Mouse (Mus musculus): ENCODE results near the gene Ctnnd2. TPM values are rescaled to one million over a fixed set of nuclear protein-coding genes. Genes with fewer than 3 reads are reported as not detected.

Gene Ctnnd2
- polyA plus RNA-seq, 1 experiment from 2014 or later: 1.0 TPM

DNA sequence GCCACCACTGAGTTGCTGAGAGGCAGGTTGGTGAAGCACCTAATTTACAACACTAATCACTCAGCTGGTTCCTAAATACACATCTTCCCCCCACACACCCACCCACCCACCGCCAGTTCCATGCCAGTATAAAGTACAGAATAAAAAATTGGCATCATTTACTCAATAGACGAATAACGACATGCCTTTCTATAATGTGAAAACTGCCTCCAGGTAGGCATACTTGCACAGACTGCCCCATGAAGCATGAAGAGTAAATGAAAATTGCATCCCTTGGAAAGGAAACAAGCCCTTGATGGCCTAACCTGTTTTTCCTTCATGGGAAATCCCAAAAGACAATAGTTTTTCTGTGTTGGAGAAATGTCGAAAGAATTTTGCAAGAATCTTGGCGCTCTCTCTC lies 212.0 kb downstream of the Ctnnd2 start:
- H3K9ac ChIP-seq (ENCODE audit: low read depth, low read length): no peak overlapping the region
- H3K36me3 ChIP-seq (ENCODE audit: control insufficient read depth, insufficient read depth): no peaks in the 10 kb centered on the region
- 87% methylated on average over 5 of the region's 5 CpGs for WGBS
- no peak overlapping the region for H3K4me3 ChIP-seq (ENCODE audit: low read depth, low read length)
- no peaks in the 10 kb centered on the region for H3K9me3 ChIP-seq (ENCODE audit: control insufficient read depth)
- no peak overlapping the region for H3K27ac ChIP-seq (ENCODE audit: low read depth, low read length)
- TF ChIP-seq CTCF (IDR thresholded peaks at IDR 0.05; ENCODE audit: low read depth): no peak
- H3K4me1 ChIP-seq (replicated peaks; ENCODE audit: control insufficient read depth, insufficient read depth, low read length): no peaks in the 10 kb centered on the region
- no peak for ATAC-seq
- no peak overlapping the region for H3K4me2 ChIP-seq (replicated peaks; ENCODE audit: low read depth)
- no peaks in the 10 kb centered on the region for H3K27me3 ChIP-seq (replicated peaks; ENCODE audit: control insufficient read depth, insufficient read depth, low read length)

DNA sequence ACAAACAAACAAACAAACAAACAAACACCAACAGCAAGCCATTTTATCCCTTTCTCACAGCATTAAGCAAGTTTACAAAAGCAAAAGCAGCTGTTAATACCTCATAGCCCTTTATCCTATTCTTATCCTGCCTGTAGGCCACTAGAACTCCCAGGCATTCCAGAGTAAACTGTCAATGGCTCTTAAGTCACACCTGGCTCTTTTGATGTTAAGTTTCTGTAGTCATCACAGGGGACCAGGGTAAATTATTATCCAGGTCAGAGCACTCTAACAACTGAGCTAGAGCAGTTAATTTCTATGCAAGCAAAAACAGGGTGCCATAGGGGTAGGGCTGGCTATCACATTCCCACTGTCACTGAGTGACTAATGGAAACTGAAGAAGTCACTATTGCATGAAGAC lies 214.1 kb downstream of the Ctnnd2 start:
- no peak overlapping the region for H3K9ac ChIP-seq (ENCODE audit: low read depth, low read length)
- no peak overlapping the region for H3K4me3 ChIP-seq (ENCODE audit: low read depth, low read length)
- no peak overlapping the region for H3K4me2 ChIP-seq (replicated peaks; ENCODE audit: low read depth)
- H3K27ac ChIP-seq (ENCODE audit: low read depth, low read length): no peak overlapping the region
- TF ChIP-seq CTCF (IDR thresholded peaks at IDR 0.05; ENCODE audit: low read depth): no peak
- no peaks in the 10 kb centered on the region for H3K27me3 ChIP-seq (replicated peaks; ENCODE audit: control insufficient read depth, insufficient read depth, low read length)
- H3K36me3 ChIP-seq (ENCODE audit: control insufficient read depth, insufficient read depth): no peaks in the 10 kb centered on the region
- H3K9me3 ChIP-seq (ENCODE audit: control insufficient read depth): no peaks in the 10 kb centered on the region
- ATAC-seq: no peak
- H3K4me1 ChIP-seq (replicated peaks; ENCODE audit: control insufficient read depth, insufficient read depth, low read length): no peaks in the 10 kb centered on the region

DNA sequence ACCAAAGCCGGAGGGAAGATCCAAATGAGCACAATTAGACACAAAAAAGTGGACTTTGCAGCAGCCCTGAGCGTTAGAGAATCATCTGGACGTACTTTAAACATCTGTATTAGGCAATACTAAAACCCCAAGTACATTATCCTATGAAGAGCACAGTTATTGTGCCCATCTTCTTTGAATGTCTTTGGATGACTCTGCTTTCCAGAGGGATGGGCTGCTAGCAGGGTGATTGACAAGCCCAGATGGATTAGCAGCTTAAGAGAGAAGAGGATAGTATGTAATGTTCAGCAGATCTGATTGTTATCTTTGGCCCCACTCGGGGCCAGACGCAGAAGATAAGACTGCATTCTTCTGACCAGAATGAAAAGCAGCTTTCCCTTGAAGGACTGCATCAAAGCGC lies 214.9 kb downstream of the Ctnnd2 start:
- no peak for TF ChIP-seq CTCF (IDR thresholded peaks at IDR 0.05; ENCODE audit: low read depth)
- no peak for ATAC-seq
- Histone ChIP-seq H3K36me3 (ENCODE audit: control insufficient read depth, insufficient read depth) (no peaks in the 10 kb centered on the region), H3K27me3 (replicated peaks; ENCODE audit: control insufficient read depth, insufficient read depth, low read length) (no peaks in the 10 kb centered on the region), H3K9ac (ENCODE audit: low read depth, low read length) (no peak overlapping the region), H3K4me1 (replicated peaks; ENCODE audit: control insufficient read depth, insufficient read depth, low read length) (no peaks in the 10 kb centered on the region), H3K4me2 (replicated peaks; ENCODE audit: low read depth) (no peak overlapping the region), H3K4me3 (ENCODE audit: low read depth, low read length) (no peak overlapping the region), H3K9me3 (ENCODE audit: control insufficient read depth) (no peaks in the 10 kb centered on the region), H3K27ac (ENCODE audit: low read depth, low read length) (no peak overlapping the region)
- WGBS: 36% methylated on average over 6 of the region's 6 CpGs

DNA sequence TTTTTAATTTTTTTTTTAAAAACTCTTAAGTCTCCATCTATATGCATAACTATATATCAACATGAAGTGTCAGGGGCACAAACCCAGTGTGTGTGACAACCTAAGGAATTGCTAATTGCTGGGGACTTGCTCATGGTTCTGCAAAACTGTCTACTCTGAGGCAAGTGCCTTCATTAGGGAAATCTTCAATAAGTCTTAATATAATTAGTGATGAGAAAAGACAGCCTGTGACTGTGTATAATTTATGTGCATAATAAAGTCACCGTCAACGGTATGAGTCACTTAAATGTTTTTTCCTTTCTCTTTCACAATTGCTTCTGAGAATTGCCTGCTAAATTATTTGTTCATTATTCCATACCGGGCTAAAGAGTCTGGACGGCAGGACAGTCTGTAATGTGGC lies 228.7 kb downstream of the Ctnnd2 start:
- Histone ChIP-seq H3K4me2 (replicated peaks; ENCODE audit: low read depth) (no peak overlapping the region), H3K9ac (ENCODE audit: low read depth, low read length) (no peak overlapping the region), H3K36me3 (ENCODE audit: control insufficient read depth, insufficient read depth) (no peaks in the 10 kb centered on the region), H3K9me3 (ENCODE audit: control insufficient read depth) (no peaks in the 10 kb centered on the region), H3K27me3 (replicated peaks; ENCODE audit: control insufficient read depth, insufficient read depth, low read length) (no peaks in the 10 kb centered on the region), H3K27ac (ENCODE audit: low read depth, low read length) (no peak overlapping the region), H3K4me3 (ENCODE audit: low read depth, low read length) (no peak overlapping the region), H3K4me1 (replicated peaks; ENCODE audit: control insufficient read depth, insufficient read depth, low read length) (no peaks in the 10 kb centered on the region)
- TF ChIP-seq CTCF (IDR thresholded peaks at IDR 0.05; ENCODE audit: low read depth): no peak
- ATAC-seq: no peak
- 68% methylated on average over 4 of the region's 4 CpGs for WGBS

DNA sequence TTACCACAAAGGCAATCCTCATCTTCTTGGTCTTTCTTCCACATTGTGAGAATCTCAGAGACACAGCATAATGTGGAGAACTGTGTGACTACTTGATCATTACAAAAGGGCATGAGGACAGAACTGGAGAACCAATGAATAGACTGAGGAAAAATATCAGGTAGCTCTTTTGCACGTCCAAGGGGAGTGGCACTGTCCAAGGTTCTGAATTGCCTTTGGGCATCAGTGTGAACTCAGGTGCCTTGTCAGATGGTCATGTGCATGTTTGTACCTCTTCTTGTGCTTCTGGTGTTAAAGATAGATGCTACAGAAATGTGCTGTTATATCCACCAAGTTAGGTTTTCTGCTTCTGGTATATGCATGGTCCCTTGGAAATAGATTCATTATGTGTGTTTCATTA lies 233.9 kb downstream of the Ctnnd2 start:
- no peak overlapping the region for H3K9ac ChIP-seq (ENCODE audit: low read depth, low read length)
- H3K27ac ChIP-seq (ENCODE audit: low read depth, low read length): no peak overlapping the region
- TF ChIP-seq CTCF (IDR thresholded peaks at IDR 0.05; ENCODE audit: low read depth): no peak
- no peaks in the 10 kb centered on the region for H3K9me3 ChIP-seq (ENCODE audit: control insufficient read depth)
- no peaks in the 10 kb centered on the region for H3K27me3 ChIP-seq (replicated peaks; ENCODE audit: control insufficient read depth, insufficient read depth, low read length)
- no peak overlapping the region for H3K4me2 ChIP-seq (replicated peaks; ENCODE audit: low read depth)
- no peak for ATAC-seq
- H3K36me3 ChIP-seq (ENCODE audit: control insufficient read depth, insufficient read depth): no peaks in the 10 kb centered on the region
- WGBS: 0% methylated on average over 1 of the region's 1 CpGs
- no peak overlapping the region for H3K4me3 ChIP-seq (ENCODE audit: low read depth, low read length)
- no peaks in the 10 kb centered on the region for H3K4me1 ChIP-seq (replicated peaks; ENCODE audit: control insufficient read depth, insufficient read depth, low read length)

DNA sequence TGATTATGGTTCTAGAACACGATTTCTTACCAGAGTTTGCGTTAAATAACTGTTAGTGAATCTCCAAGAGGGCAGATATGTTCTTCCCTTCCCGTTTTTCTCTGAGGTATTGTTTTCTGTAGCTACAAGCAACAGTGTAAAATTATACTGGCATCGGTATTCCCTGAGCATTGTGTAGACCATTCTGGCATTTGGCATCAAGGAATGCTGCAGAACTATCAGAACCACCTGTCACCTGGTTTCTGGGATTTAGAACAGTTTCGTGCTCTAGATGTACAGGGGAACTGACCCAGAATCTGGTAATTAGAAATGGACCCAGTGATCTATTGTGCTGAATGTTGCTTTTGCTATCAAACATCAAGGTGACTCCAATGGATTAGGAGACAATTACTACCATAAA lies 250.8 kb downstream of the Ctnnd2 start:
- Histone ChIP-seq H3K9ac (ENCODE audit: low read depth, low read length) (no peak overlapping the region), H3K4me3 (ENCODE audit: low read depth, low read length) (no peak overlapping the region), H3K36me3 (ENCODE audit: control insufficient read depth, insufficient read depth) (no peaks in the 10 kb centered on the region), H3K27me3 (replicated peaks; ENCODE audit: control insufficient read depth, insufficient read depth, low read length) (no peaks in the 10 kb centered on the region), H3K27ac (ENCODE audit: low read depth, low read length) (no peak overlapping the region), H3K4me2 (replicated peaks; ENCODE audit: low read depth) (no peak overlapping the region), H3K9me3 (ENCODE audit: control insufficient read depth) (no peaks in the 10 kb centered on the region), H3K4me1 (replicated peaks; ENCODE audit: control insufficient read depth, insufficient read depth, low read length) (no peaks in the 10 kb centered on the region)
- no peak for TF ChIP-seq CTCF (IDR thresholded peaks at IDR 0.05; ENCODE audit: low read depth)
- ATAC-seq: no peak
- 87% methylated on average over 5 of the region's 5 CpGs for WGBS

DNA sequence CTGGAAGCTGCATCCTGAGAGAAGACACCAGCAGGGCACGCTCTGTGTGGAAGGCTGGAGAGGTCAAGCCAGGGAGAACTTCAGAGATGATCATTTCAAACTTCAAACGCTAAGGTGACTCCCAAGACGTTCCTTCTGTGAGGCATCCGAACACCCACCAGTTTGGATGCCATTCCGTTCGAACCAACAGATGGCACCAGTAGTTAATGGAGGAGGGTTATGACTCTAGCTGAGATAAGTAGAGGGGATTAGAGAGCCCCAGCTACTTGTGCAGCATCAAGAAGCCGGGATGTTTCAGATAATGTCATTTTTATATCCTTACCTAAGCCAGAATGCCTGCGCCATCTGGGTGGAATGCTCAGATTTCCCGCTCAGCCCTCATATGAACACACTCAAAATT lies 251.9 kb downstream of the Ctnnd2 start:
- 61% methylated on average over 9 of the region's 9 CpGs for WGBS
- ATAC-seq: no peak
- H3K9ac ChIP-seq (ENCODE audit: low read depth, low read length): no peak overlapping the region
- H3K27ac ChIP-seq (ENCODE audit: low read depth, low read length): no peak overlapping the region
- H3K36me3 ChIP-seq (ENCODE audit: control insufficient read depth, insufficient read depth): no peaks in the 10 kb centered on the region
- H3K27me3 ChIP-seq (replicated peaks; ENCODE audit: control insufficient read depth, insufficient read depth, low read length): no peaks in the 10 kb centered on the region
- no peak overlapping the region for H3K4me3 ChIP-seq (ENCODE audit: low read depth, low read length)
- H3K9me3 ChIP-seq (ENCODE audit: control insufficient read depth): no peaks in the 10 kb centered on the region
- no peaks in the 10 kb centered on the region for H3K4me1 ChIP-seq (replicated peaks; ENCODE audit: control insufficient read depth, insufficient read depth, low read length)
- H3K4me2 ChIP-seq (replicated peaks; ENCODE audit: low read depth): no peak overlapping the region
- TF ChIP-seq CTCF (IDR thresholded peaks at IDR 0.05; ENCODE audit: low read depth): peak; percentile 27; the same call in 1 of the 2 replicates

Data from intestine, postnatal 0 days (tissue).